Mouse (Mus musculus) midbrain, embryonic 14.5 days (tissue): ENCODE data around the gene Exoc3. TPM values are rescaled to one million over a fixed set of nuclear protein-coding genes. Genes with fewer than 3 reads are reported as not detected.
A peak's percentile ranks its signal among the peaks of the same experiment; 100 is the strongest.

Experiments used
- ATAC-seq: fragments of 200-750 bp; cut with Nextera tagmentation; 2 replicates; pipeline ENCODE4 v1.8.0; 2017; ENCODE audit warnings: moderate number of reproducible peaks, moderate library complexity; ENCODE audit not compliant: low FRiP score, low TSS enrichment
- DNase-seq: peaks from one replicate; pipeline ENCODE4 v3.0.0-alpha.2; 2015
- H3K27ac ChIP-seq: fragments of 300-500 bp; sonication (generic); replicated peaks from 2 replicates; pipeline ENCODE4 v1.5.1; 2014; ENCODE audit warnings: mild to moderate bottlenecking, low read depth, low read length, moderate library complexity
- H3K27me3 ChIP-seq: fragments of 300-500 bp; sonication (generic); 2 replicates; pipeline ENCODE4 v1.6.1; 2014; ENCODE audit warnings: low read length, control low read depth, mixed read lengths; ENCODE audit not compliant: control insufficient read depth, insufficient read depth
- H3K36me3 ChIP-seq: fragments of 300-500 bp; sonication (generic); 2 replicates; pipeline ENCODE4 v1.6.1; 2014; ENCODE audit warnings: low read length, control low read depth; ENCODE audit not compliant: control insufficient read depth, insufficient read depth
- H3K4me1 ChIP-seq: fragments of 300-500 bp; sonication (generic); 2 replicates; pipeline ENCODE4 v1.6.1; 2014; ENCODE audit warnings: mild to moderate bottlenecking, antibody characterized with exemption, low read length, control low read depth; ENCODE audit not compliant: control insufficient read depth, insufficient read depth
- H3K4me2 ChIP-seq: fragments of 300-500 bp; sonication (generic); 2 replicates; pipeline ENCODE4 v1.6.1; 2014; ENCODE audit warnings: mild to moderate bottlenecking, low read length, moderate library complexity
- H3K4me3 ChIP-seq: fragments of 300-500 bp; sonication (generic); replicated peaks from 2 replicates; pipeline ENCODE4 v1.5.1; 2014; ENCODE audit warnings: low read depth, low read length
- H3K9ac ChIP-seq: fragments of 300-500 bp; sonication (generic); replicated peaks from 2 replicates; pipeline ENCODE4 v1.6.1; 2014; ENCODE audit warnings: mild to moderate bottlenecking, low read length, moderate library complexity
- H3K9me3 ChIP-seq: fragments of 300-500 bp; sonication (generic); 2 replicates; pipeline ENCODE4 v1.6.1; 2016; ENCODE audit warnings: low read length, control low read depth, mixed read lengths; ENCODE audit not compliant: control insufficient read depth
- WGBS: fragments of 180-500 bp; shearing (Covaris S2); extraction: QIAGEN DNeasy Blood & Tissue Kit; methylation state at CpG from one replicate; pipeline ENCODE4 v1.1.7; 2014; 5-methylcytosine and 5-hydroxymethylcytosine counted together
- polyA plus RNA-seq: library from polyadenylated mRNA; unstranded; fragments of >200 nt; fragmentation: Nextera tagmentation; extraction: Ambion mirVana; gene quantifications from 2 replicates; pipeline ENCODE4 v1.2.1, GENCODE M21; 2014

Gene Exoc3
- polyA plus RNA-seq, 1 experiment from 2014 or later, result 145 TPM

- no peaks in the 10 kb centered on the region for H3K36me3 ChIP-seq
- H3K27me3 ChIP-seq, result peaks cover 26% of the 10 kb centered on the region
- ATAC-seq (no peak), DNase-seq (no peak)
- 0 out of 2 replicates have a peak overlapping the region, but pooled peaks have one; percentile 38 for H3K4me3 ChIP-seq
- H3K4me1 ChIP-seq, result peaks cover 4% of the 10 kb centered on the region
- WGBS, result 32% methylated on average over 14 of the region's 14 CpGs
- peak overlapping the region; percentile 64 for H3K4me2 ChIP-seq
- no peak overlapping the region for H3K27ac ChIP-seq
- H3K9ac ChIP-seq, result no peak overlapping the region
- no peaks in the 10 kb centered on the region for H3K9me3 ChIP-seq
Measured at GRCm38 (mm10) chr13:74121795-74122330, 86.7 kb downstream of the Exoc3 start.

GRCm38 (mm10) chr13:74121141-74121602, 87.4 kb downstream of the Exoc3 start, which contains the start of gene Slc9a3:
Slc9a3 (plus strand) TSS chr13:74121457.
- DNase-seq, result peak; percentile 26

More at GRCm38 (mm10) chr13:74121141-74121602, 87.4 kb downstream of the Exoc3 start, which contains the start of gene Slc9a3:
- H3K4me2 ChIP-seq, result peak within 1 kb of the TSS; percentile 64
- H3K4me3 ChIP-seq, result peak within 1 kb of the TSS; percentile 38
- no peak within 1 kb of the TSS for H3K27ac ChIP-seq
- H3K4me1 ChIP-seq, result peaks cover 4% of the 10 kb centered on the region
- no peaks in the 10 kb centered on the region for H3K9me3 ChIP-seq
- 0 out of 2 replicates have a peak within 1 kb of the TSS, but pooled peaks have one; percentile 16 for H3K9ac ChIP-seq
- H3K36me3 ChIP-seq, result no peaks in the 10 kb centered on the region
- H3K27me3 ChIP-seq, result peaks cover 26% of the 10 kb centered on the region
- under 1% methylated on average over 35 of the region's 35 CpGs for WGBS
- ATAC-seq, result no peak

Other genes starting within 250 kb of the Exoc3 start
- gene Zdhhc11, start 244.9 kb downstream of the Exoc3 start, polyA plus RNA-seq, result not detected in 2 replicates
- 8.6 and 12.0 TPM in 2 replicates for gene Tppp, start 199.3 kb downstream of the Exoc3 start, polyA plus RNA-seq
- 6.3 and 13.3 TPM in 2 replicates for gene Cep72, start 146.4 kb downstream of the Exoc3 start, polyA plus RNA-seq
- gene Slc9a3, start 87.3 kb downstream of the Exoc3 start, polyA plus RNA-seq, result 0.17 and 0.36 TPM in 2 replicates
- 0.15 and 1.5 TPM in 2 replicates for gene Ahrr, start 83.6 kb upstream of the Exoc3 start, polyA plus RNA-seq
- gene Pdcd6, start 108.8 kb upstream of the Exoc3 start, polyA plus RNA-seq, result 126 and 131 TPM in 2 replicates
- 153 and 196 TPM in 2 replicates for gene Sdha, start 141.5 kb upstream of the Exoc3 start, polyA plus RNA-seq
- gene Ccdc127, start 141.6 kb upstream of the Exoc3 start, polyA plus RNA-seq, result 41.7 and 46.2 TPM in 2 replicates
- not detected in 2 replicates for gene Lrrc14b, start 155.3 kb upstream of the Exoc3 start, polyA plus RNA-seq
- gene Zfp72, start 182.1 kb upstream of the Exoc3 start, polyA plus RNA-seq, result 7.3 and 9.3 TPM in 2 replicates
- 95.1 and 98.2 TPM in 2 replicates for gene Ftl1-ps1, start 191.0 kb upstream of the Exoc3 start, polyA plus RNA-seq